Mouse (Mus musculus) induced T-regulatory cell, adult 2 months (primary cell): ENCODE results near the gene Otud1.

Experiments used
- DNase-seq: peaks from one replicate; pipeline ENCODE4 v3.0.0-alpha.2; 2012; ENCODE audit warnings: low read depth

Otud1 gene

GRCm38 (mm10) chr2:19670851-19671688 lies 13.5 kb downstream of the Otud1 start:
- DNase-seq = no peak

- peak; percentile 61 for DNase-seq
Observed at GRCm38 (mm10) chr2:19682997-19683396, 25.4 kb downstream of the Otud1 start.

- DNase-seq = no peak
Observed at GRCm38 (mm10) chr2:19685489-19686147, 28.1 kb downstream of the Otud1 start.

GRCm38 (mm10) chr2:19690094-19690493 lies 32.5 kb downstream of the Otud1 start:
- DNase-seq = no peak

DNA sequence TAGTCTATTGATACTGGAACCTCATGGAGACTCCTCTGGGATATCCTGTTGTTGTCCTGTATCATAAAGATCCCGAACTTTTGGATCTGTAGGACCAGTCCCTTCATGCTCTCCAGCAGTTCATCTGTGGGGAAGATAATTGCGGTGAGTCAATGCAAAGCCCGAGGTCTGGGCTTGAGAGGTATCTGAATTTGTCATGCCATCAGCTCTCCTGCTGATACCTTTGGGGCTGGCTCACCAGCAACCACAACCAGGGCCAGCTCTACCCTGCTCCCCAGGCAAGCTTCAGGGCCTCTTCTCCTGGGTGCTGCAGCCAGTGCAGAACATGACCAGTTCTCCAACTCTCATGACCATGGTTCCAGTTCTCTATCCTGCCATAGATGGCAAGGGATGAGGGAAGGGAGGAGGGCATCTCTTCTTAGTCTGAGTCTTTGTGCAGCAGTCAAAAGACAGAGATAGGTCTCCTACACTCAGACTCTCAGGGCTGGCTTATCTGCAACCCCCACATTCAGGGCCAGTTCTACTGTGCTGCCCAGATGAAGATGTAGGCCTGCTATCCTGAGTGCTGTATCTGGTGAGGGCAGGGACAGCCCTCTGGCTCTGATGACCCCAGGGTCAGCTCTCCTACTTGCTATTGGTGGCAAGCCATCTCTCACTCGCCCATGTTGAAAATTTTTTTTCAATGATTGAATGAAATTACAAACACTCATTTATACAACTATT lies 42.2 kb downstream of the Otud1 start:
- no peak for DNase-seq

GRCm38 (mm10) chr2:19701386-19701785 lies 43.8 kb downstream of the Otud1 start:
- DNase-seq = no peak

- DNase-seq = no peak
Observed at GRCm38 (mm10) chr2:19703020-19703613, 45.6 kb downstream of the Otud1 start.

DNA sequence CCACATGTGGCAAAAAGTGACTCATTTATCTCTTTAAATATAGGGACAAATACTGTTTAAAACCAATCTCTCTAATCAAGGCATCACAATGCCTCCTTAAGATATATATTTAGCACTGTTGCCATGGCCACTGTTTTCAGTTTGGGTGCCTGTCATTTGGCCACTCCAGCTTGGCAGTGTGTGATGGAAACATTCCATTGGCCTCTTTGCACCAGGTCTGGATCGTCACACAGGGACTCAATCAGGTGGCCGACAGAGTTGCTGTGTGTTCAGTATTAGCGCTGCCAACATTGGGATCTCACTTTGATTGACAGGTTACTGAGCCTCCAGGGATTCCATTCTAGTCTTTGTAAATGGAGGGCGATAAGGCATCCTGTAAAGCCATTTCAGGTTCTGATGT lies 46.1 kb downstream of the Otud1 start:
- DNase-seq = no peak

- DNase-seq = no peak
Observed at GRCm38 (mm10) chr2:19704272-19704671, 46.7 kb downstream of the Otud1 start.

DNA sequence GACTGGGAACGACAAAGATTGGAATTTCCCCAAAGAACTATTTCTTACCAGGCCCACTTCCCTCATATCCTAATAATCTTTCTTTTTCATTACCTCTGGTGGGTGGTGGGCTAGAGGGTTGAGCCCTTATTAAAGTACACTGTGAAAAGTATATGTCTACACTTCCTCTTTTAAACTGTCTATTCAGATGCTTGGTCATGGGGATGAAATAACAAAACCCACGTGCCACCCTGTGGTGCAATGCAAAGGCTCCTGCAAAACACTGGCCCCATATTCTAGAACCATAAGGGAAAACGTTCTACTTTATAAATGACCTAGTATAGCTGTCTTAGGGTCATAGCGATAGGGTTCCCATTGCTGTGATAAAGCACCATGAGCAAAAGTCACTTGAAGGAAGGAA lies 49.3 kb downstream of the Otud1 start:
- no peak for DNase-seq
